Mouse (Mus musculus) lung, postnatal 4 days (tissue): ENCODE results near the gene Cep128.
A peak's percentile ranks its signal among the peaks of the same experiment; 100 is the strongest.
"Not testable (repeated sequence)": the region's sequence is repeated elsewhere in the genome, so short reads cannot be mapped to it uniquely, and the experiment has no call there.

Experiments used
- DNase-seq, 2 experiments: peaks; one replicate each; pipeline ENCODE4 v3.0.0; 2021

Cep128 gene

DNA sequence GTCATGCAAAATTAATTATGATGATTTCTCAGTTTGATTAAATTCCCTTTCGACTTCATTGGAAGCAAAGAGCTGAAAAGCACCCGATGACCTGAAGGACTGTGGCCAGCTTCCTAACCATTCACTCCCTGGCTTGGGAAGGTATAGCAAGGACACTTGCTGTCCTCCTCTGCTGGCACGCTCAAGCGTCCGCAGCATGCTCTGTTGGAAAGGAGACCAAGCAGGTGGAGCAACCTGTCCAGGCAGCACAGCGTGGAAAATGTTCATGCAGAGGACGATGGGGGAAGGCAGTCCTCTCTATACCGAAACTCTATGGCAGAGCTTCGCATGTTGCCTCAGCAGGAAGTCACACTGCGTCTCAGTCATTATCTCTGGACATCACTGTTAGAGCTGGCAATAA, 327.3 kb downstream of the Cep128 start:
- DNase-seq = no peak

DNA sequence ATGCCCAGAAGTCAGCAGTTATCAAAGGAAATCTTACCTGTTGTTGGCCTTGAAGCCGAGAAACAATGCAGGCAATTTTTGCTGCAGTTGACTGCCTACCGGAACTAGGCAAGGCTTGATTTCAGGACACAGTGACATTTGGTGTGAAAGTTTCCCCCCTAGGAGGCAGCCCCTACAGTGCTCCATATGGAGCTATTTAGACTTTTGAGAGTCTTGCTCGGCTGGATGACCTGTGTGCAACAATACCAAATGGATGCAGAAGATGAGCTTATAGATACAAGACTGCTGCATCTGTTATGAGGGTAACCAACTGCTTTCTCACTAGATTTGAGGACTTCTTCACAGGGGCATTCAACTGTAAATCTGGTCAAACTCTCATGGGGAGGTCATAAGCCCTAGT, 331.9 kb downstream of the Cep128 start:
- no peak for DNase-seq

GRCm38 (mm10) chr12:91050593-91051325, 333.4 kb downstream of the Cep128 start:
- DNase-seq = no peak

DNA sequence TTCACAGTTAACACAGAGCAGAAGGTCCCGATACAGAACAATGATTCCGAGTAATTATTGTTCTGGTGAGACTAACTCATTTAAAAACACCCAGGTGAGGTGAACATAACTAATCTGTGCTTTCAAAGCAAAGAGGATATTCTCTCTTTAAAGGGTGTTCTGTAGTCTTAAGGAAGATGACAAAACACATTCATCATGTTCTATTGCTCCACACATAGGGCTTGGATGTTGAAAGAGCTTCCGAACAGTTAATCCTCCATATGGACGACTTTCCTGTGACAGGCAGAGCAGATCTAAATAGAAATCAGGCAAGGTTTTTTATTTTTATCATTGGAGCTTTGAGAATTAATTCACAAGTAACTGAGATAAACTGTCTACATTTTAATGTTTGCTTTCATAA, 342.8 kb downstream of the Cep128 start:
- DNase-seq = no peak

GRCm38 (mm10) chr12:91040267-91040905, 343.8 kb downstream of the Cep128 start:
- no peak for DNase-seq

- DNase-seq = peak; percentile 10 to 29
These were observed 355.1 kb downstream of the Cep128 start for GRCm38 (mm10) chr12:91029116-91029515.

DNA sequence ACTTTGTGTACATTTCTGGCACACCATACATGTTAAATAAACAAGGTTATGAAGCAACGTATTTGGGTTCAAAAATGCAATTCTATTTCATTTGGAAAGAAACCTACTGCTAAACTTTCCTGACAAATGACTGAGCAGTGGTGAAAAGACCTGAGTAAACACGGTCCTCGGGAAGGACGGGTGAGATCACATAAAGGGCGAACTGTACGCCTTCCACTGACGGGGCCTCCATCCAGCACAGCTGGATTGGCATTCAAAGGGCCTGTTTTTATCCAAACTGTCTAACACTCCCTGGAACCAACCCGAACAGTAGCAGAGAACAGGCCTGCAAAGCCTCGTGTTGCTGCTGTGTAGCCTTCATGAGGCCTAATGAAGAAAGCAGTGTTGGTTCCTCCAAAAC, 356.5 kb downstream of the Cep128 start:
- peak; percentile 5 to 31 for DNase-seq

DNA sequence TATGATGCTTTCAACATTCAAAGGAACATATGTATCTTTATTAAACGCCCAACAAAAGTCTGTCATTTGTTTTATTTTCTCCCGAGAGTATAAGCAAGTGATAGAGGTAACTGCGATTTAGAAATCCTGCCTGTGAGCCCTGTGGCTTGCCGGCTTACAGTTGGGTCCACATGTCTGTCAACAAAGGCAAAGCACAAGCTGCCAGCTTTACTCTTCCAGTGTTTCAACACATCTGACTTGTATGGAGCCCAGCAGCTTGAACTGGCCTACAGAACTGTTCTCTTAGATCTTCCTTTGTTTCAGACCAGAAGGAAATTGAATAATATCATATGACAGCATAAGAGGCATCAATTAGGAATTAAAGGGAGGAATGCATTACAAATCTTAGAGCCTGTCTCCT, 357.1 kb downstream of the Cep128 start:
- DNase-seq = no peak

- DNase-seq = no peak
These were observed 369.1 kb downstream of the Cep128 start for GRCm38 (mm10) chr12:91015075-91015474.

DNA sequence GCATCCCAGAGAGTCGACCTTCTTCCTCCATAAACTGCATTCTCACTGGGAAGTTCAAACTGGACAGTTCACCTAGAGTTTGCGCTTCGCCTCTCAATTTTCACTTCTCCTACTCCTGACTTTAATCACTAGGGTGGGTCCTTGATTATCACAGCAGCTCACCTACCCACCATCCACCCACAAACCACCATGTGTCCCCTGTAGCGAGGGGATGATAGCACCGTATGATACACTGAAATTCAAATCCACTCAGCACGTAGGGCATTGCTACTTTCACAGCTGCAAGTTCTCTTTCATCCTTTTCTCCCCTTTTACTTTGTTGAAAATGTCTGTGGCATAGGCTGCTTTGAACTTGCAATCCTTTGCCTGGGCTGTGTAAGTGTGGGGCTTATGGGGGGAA, 371.2 kb downstream of the Cep128 start:
- DNase-seq = no peak

DNA sequence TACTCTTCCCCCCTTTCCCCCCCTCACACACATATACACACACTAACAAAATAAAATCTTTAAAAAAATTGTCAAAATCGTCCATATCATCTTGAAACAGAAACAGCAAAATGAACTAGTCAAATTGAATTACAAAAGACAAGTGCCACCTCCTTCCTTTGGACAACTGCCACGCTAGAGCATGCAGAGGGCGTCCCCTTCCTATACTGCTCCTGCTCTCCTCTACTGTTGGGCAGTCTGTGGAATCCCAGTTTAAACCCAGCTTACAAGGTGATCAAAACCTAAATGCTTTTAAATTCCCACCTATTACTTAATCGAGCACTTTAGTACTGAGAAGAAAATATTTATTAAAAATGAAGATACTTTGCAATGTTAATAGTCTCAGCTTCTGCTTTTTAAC, 372.0 kb downstream of the Cep128 start:
- no peak for DNase-seq

DNA sequence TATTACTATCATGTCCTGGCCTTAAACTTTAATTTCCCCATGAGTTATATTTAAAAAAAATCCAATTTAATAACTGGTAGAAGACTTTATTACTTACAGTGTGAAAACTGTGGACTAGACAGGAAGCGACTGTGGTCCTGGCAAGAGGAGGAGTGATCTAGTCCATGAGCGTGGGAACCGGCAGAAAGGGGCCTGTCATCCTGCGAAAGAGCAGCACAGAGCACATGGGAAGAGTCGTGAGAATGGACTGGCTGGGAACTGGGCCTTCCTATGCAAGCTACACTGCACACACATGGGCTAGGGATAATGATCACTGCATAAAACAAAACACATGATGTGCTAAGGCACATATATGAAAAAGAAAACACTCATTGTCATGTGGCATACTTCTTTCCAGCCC, 375.5 kb downstream of the Cep128 start:
- DNase-seq = peak in 1 of 2 experiments; percentile 33

- no peak for DNase-seq
These were observed 376.0 kb downstream of the Cep128 start for GRCm38 (mm10) chr12:91008170-91008569.

- no peak for DNase-seq
These were observed 386.7 kb downstream of the Cep128 start for GRCm38 (mm10) chr12:90997539-90997938.

DNA sequence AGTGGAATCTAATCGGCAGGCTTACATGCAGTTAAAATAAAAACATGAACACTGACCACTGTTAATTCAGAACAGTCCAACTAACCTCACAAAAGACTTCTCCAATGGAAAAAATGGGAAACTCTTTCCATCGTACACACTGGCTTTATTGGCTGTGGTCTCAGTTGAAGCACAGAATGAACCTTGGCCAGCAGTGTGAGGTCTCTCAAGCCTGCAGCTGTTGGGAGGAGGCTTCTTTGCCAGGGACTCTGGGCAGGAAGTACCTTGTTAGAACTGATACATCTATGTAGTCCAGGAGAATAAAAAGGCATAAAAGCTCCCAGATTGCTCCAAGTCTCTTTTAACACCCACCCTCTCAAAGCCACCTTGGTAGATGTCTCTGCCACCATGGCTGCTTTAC, 390.9 kb downstream of the Cep128 start:
- no peak for DNase-seq

DNA sequence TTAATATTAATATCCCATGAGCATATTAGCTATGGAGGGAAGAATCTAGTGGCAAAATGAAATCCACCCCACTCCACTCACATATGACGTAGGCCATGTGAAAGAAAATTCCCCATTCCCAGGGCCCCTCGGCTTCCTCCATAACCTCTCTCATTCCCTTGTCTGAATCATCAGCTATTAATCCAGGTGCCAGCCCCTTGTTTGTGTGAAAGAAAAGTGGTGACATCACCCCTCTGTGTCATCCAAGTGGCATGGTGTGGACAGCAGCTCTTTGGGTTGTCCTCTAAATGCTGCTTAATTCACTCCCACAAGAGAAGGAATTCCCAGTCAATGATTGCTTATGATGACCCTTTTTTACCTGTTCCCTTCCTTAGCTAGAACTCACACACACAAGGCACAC, 396.4 kb downstream of the Cep128 start:
- DNase-seq = no peak

- no peak for DNase-seq
These were observed 396.9 kb downstream of the Cep128 start for GRCm38 (mm10) chr12:90987259-90987658.

DNA sequence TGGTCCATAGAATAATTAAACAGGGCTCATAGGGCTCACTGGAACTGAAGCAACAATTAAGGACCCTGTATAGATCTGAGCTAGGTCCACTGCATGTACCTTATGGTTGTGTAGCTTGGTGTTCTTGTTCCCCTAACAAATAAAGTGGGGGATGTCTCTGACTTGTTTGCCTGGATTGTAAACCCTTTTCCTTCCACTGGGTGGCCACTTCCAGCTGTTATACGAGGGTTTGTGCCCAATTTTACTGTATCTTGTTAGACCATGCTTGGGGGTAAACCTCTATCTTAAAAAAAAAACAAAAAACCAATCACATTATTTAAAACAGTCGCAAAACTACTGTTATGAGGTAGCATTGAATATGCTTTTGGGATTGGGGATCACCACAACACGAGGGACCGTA, 402.2 kb downstream of the Cep128 start:
- no peak for DNase-seq

GRCm38 (mm10) chr12:90976406-90976805, 407.8 kb downstream of the Cep128 start:
- DNase-seq = not testable (repeated sequence)

- no peak for DNase-seq
These were observed 408.8 kb downstream of the Cep128 start for GRCm38 (mm10) chr12:90975429-90975828.

GRCm38 (mm10) chr12:90971156-90971555, 413.1 kb downstream of the Cep128 start:
- no peak for DNase-seq

GRCm38 (mm10) chr12:90961386-90962017, 422.7 kb downstream of the Cep128 start:
- DNase-seq = no peak

- DNase-seq = no peak
These were observed 429.3 kb downstream of the Cep128 start for GRCm38 (mm10) chr12:90954740-90955473.
